Mouse (Mus musculus): ENCODE measurements around the gene H2afx.

- no peak for TF ChIP-seq CTCF (IDR thresholded peaks at IDR 0.05; ENCODE audit: insufficient read depth, low read depth, low read length)
- TF ChIP-seq POLR2A (IDR thresholded peaks at IDR 0.05; ENCODE audit: insufficient read depth, low read depth, low read length): no peak
Measured at GRCm38 (mm10) chr9:44320799-44321133, 13.7 kb upstream of the H2afx start.

All from olfactory bulb, adult 2 months (tissue).